Comparison of ENCODE assay signal across 8 mouse cellular contexts in genomic region chr7:141435856-141436522, GRCm38 (mm10). TPM values are rescaled to one million over a fixed set of nuclear protein-coding genes. Genes with fewer than 3 reads are reported as not detected.
DNase-seq lines count a peak whose midpoint lies in the region; ATAC-seq and TF ChIP-seq lines count a peak whose summit lies in the region.

No protein-coding gene starts in this region.

- WGBS in embryonic facial prominence, embryonic 14.5 days, result 69% methylated on average over 9 of the region's 9 CpGs
- 72% methylated on average over 9 of the region's 9 CpGs for WGBS in intestine, embryonic 15.5 days
- 78% methylated on average over 9 of the region's 9 CpGs for WGBS in neural tube, embryonic 12.5 days

- ATAC-seq in embryonic facial prominence, embryonic 14.5 days (ENCODE audit: low read depth), result no peak
- ATAC-seq in intestine, embryonic 15.5 days, result no peak
- no peak for ATAC-seq in neural tube, embryonic 12.5 days (ENCODE audit: low FRiP score, low read depth)

- H3K4me3 ChIP-seq in left cerebral cortex, adult 2 months, result peak overlapping the region; percentile 62
- H3K4me3 ChIP-seq in embryonic facial prominence, embryonic 14.5 days (ENCODE audit: low read depth, low read length), result peak overlapping the region; percentile 73; the same call in 1 of the 2 replicates
- no peak overlapping the region for H3K4me3 ChIP-seq in intestine, embryonic 15.5 days (replicated peaks)
- H3K4me3 ChIP-seq in neural tube, embryonic 12.5 days, result no peak overlapping the region

- peaks cover 22% of the 10 kb centered on the region; the same call in 1 of the 2 replicates for H3K4me1 ChIP-seq in embryonic facial prominence, embryonic 14.5 days (ENCODE audit: control insufficient read depth, insufficient read depth, low read length)
- peaks cover 38% of the 10 kb centered on the region for H3K4me1 ChIP-seq in intestine, embryonic 15.5 days (replicated peaks)
- H3K4me1 ChIP-seq in neural tube, embryonic 12.5 days, result peaks cover 45% of the 10 kb centered on the region

- no peaks in the 10 kb centered on the region for H3K9me3 ChIP-seq in embryonic facial prominence, embryonic 14.5 days (ENCODE audit: control insufficient read depth, low read length)
- H3K9me3 ChIP-seq in intestine, embryonic 15.5 days, result no peaks in the 10 kb centered on the region
- H3K9me3 ChIP-seq in neural tube, embryonic 12.5 days, result no peaks in the 10 kb centered on the region

- no peak for TF ChIP-seq CTCF in left cerebral cortex, adult 2 months (IDR thresholded peaks at IDR 0.05)

- peaks cover 53% of the 10 kb centered on the region for H3K36me3 ChIP-seq in embryonic facial prominence, embryonic 14.5 days (ENCODE audit: control insufficient read depth, insufficient read depth, low read length)
- peaks cover 25% of the 10 kb centered on the region; the same call in 1 of the 2 replicates for H3K36me3 ChIP-seq in intestine, embryonic 15.5 days
- H3K36me3 ChIP-seq in neural tube, embryonic 12.5 days, result peaks cover 52% of the 10 kb centered on the region

- no peak overlapping the region for H3K9ac ChIP-seq in embryonic facial prominence, embryonic 14.5 days (ENCODE audit: low read depth, low read length)
- no peak overlapping the region for H3K9ac ChIP-seq in intestine, embryonic 15.5 days
- H3K9ac ChIP-seq in neural tube, embryonic 12.5 days, result no peak overlapping the region

- no peak for DNase-seq in left cerebral cortex, adult 2 months (ENCODE audit: extremely low spot score in 1 of 2, low spot score in 2 of 2)
- no peak for DNase-seq in left cerebral cortex, adult 9 months (ENCODE audit: low spot score in 2 of 2)
- DNase-seq in embryonic facial prominence, embryonic 14.5 days (ENCODE audit: low spot score), result no peak
- DNase-seq in lung, postnatal 10 days, result no peak
- DNase-seq in urinary bladder, postnatal 10 days (ENCODE audit: low spot score), result no peak
- no peak for DNase-seq in left cerebral cortex, postnatal 4 days

- peak overlapping the region; percentile 95 for H3K4me2 ChIP-seq in embryonic facial prominence, embryonic 14.5 days (ENCODE audit: low read depth, low read length)
- H3K4me2 ChIP-seq in intestine, embryonic 15.5 days (replicated peaks), result peak overlapping the region; percentile 94
- H3K4me2 ChIP-seq in neural tube, embryonic 12.5 days (replicated peaks), result peak overlapping the region; percentile 89

- no peaks in the 10 kb centered on the region for H3K27me3 ChIP-seq in embryonic facial prominence, embryonic 14.5 days (replicated peaks; ENCODE audit: control insufficient read depth, insufficient read depth, low read length)
- no peaks in the 10 kb centered on the region for H3K27me3 ChIP-seq in intestine, embryonic 15.5 days (replicated peaks)
- no peaks in the 10 kb centered on the region for H3K27me3 ChIP-seq in neural tube, embryonic 12.5 days (replicated peaks)

- peak overlapping the region; percentile 94 for H3K27ac ChIP-seq in left cerebral cortex, adult 2 months
- H3K27ac ChIP-seq in embryonic facial prominence, embryonic 14.5 days (replicated peaks; ENCODE audit: low read depth, low read length), result no peak overlapping the region
- H3K27ac ChIP-seq in intestine, embryonic 15.5 days, result peak overlapping the region; percentile 11; the same call in 1 of the 2 replicates
- H3K27ac ChIP-seq in neural tube, embryonic 12.5 days, result no peak overlapping the region

- intact Hi-C loops in left cerebral cortex, adult 2 months (cut with DNase I), result no loop called here
- intact Hi-C loops in left cerebral cortex, postnatal 4 days (cut with DNase I), result no loop called here

RNA-seq across cellular contexts. Expression of gene Slc25a22, which starts 1.7 kb away (rescaled TPM):
- 100 to 1,000 TPM; 253 to 262 TPM for total RNA-seq in left cerebral cortex, adult 2 months (2021)
- 29.1 and 30.7 TPM in 2 replicates for polyA plus RNA-seq in embryonic facial prominence, embryonic 14.5 days (2014; fragmentation: Nextera tagmentation; extraction: Ambion mirVana)
- polyA plus RNA-seq in intestine, embryonic 15.5 days (2015; fragmentation: Nextera tagmentation; extraction: Ambion mirVana), result 28.5 and 33.1 TPM in 2 replicates
- polyA plus RNA-seq in neural tube, embryonic 12.5 days (2016; fragmentation: Nextera tagmentation; extraction: Ambion mirVana), result 57.6 and 57.7 TPM in 2 replicates
- 100 to 1,000 TPM; 196 to 217 TPM for total RNA-seq in left cerebral cortex, postnatal 4 days (2021)

RNA-seq across cellular contexts. Expression of gene Cend1, which starts 6.7 kb away (rescaled TPM):
- 100 to 1,000 TPM; 279 to 288 TPM for total RNA-seq in left cerebral cortex, adult 2 months (2021)
- 2.8 and 4.5 TPM in 2 replicates for polyA plus RNA-seq in embryonic facial prominence, embryonic 14.5 days (2014; fragmentation: Nextera tagmentation; extraction: Ambion mirVana)
- 3.8 and 3.9 TPM in 2 replicates for polyA plus RNA-seq in intestine, embryonic 15.5 days (2015; fragmentation: Nextera tagmentation; extraction: Ambion mirVana)
- polyA plus RNA-seq in neural tube, embryonic 12.5 days (2016; fragmentation: Nextera tagmentation; extraction: Ambion mirVana), result 44.4 and 55.1 TPM in 2 replicates
- 100 to 1,000 TPM; 111 to 122 TPM for total RNA-seq in left cerebral cortex, postnatal 4 days (2021)

RNA-seq across cellular contexts. Expression of gene Pidd1, which starts 7.8 kb away (rescaled TPM):
- 1 to 10 TPM in 1 of 2 experiments, under 1 TPM in 1; 0.93 to 1.2 TPM for total RNA-seq in left cerebral cortex, adult 2 months (2021)
- 7.1 and 7.4 TPM in 2 replicates for polyA plus RNA-seq in embryonic facial prominence, embryonic 14.5 days (2014; fragmentation: Nextera tagmentation; extraction: Ambion mirVana)
- polyA plus RNA-seq in intestine, embryonic 15.5 days (2015; fragmentation: Nextera tagmentation; extraction: Ambion mirVana), result 7.6 and 9.6 TPM in 2 replicates
- polyA plus RNA-seq in neural tube, embryonic 12.5 days (2016; fragmentation: Nextera tagmentation; extraction: Ambion mirVana), result 8.4 and 9.8 TPM in 2 replicates
- 1 to 10 TPM; 5.5 to 6.6 TPM for total RNA-seq in left cerebral cortex, postnatal 4 days (2021)

RNA-seq across cellular contexts. Expression of gene Rplp2, which starts 11.2 kb away (rescaled TPM):
- total RNA-seq in left cerebral cortex, adult 2 months (2021), result 100 to 1,000 TPM; 552 to 567 TPM
- 1,283 and 1,386 TPM in 2 replicates for polyA plus RNA-seq in embryonic facial prominence, embryonic 14.5 days (2014; fragmentation: Nextera tagmentation; extraction: Ambion mirVana)
- 1,378 and 1,526 TPM in 2 replicates for polyA plus RNA-seq in intestine, embryonic 15.5 days (2015; fragmentation: Nextera tagmentation; extraction: Ambion mirVana)
- 803 and 881 TPM in 2 replicates for polyA plus RNA-seq in neural tube, embryonic 12.5 days (2016; fragmentation: Nextera tagmentation; extraction: Ambion mirVana)
- 100 to 1,000 TPM; 894 to 998 TPM for total RNA-seq in left cerebral cortex, postnatal 4 days (2021)

RNA-seq across cellular contexts. Expression of gene Pnpla2, which starts 19.0 kb away (rescaled TPM):
- 10 to 100 TPM; 26.0 to 31.7 TPM for total RNA-seq in left cerebral cortex, adult 2 months (2021)
- polyA plus RNA-seq in embryonic facial prominence, embryonic 14.5 days (2014; fragmentation: Nextera tagmentation; extraction: Ambion mirVana), result 16.9 and 20.4 TPM in 2 replicates
- 35.1 and 38.1 TPM in 2 replicates for polyA plus RNA-seq in intestine, embryonic 15.5 days (2015; fragmentation: Nextera tagmentation; extraction: Ambion mirVana)
- 15.8 and 16.5 TPM in 2 replicates for polyA plus RNA-seq in neural tube, embryonic 12.5 days (2016; fragmentation: Nextera tagmentation; extraction: Ambion mirVana)
- total RNA-seq in left cerebral cortex, postnatal 4 days (2021), result 10 to 100 TPM; 13.9 to 16.0 TPM

Comparison
In these comparisons a context has a peak if more than half of its experiments do, and no peak if none do; other contexts are left out.
1. H3K27ac ChIP-seq: peak in left cerebral cortex, adult 2 months (single experiment) and intestine, embryonic 15.5 days (single experiment); none in embryonic facial prominence, embryonic 14.5 days (single experiment) and neural tube, embryonic 12.5 days (single experiment).
2. H3K4me3 ChIP-seq: peak in left cerebral cortex, adult 2 months (single experiment) and embryonic facial prominence, embryonic 14.5 days (single experiment); none in intestine, embryonic 15.5 days (single experiment) and neural tube, embryonic 12.5 days (single experiment).
3. Peak in every context shown above with its lines, with median percentiles within 50 percentile points of each other: H3K4me2 ChIP-seq.